In genomic region chr5:134549640-134550168, GRCm38 (mm10) we compare ENCODE assay signal across 14 mouse cellular contexts. TPM values are rescaled to one million over a fixed set of nuclear protein-coding genes. Genes with fewer than 3 reads are reported as not detected.
DNase-seq lines count a peak whose midpoint lies in the region; ATAC-seq and TF ChIP-seq lines count a peak whose summit lies in the region.
"Had no signal": no experiment of that assay in that cellular context is flagged by ENCODE, and none has a peak within 500 bp of the region (broad histone marks: within the 10 kb centered on the region; RNA-seq: fewer than 3 reads in every experiment).

No protein-coding gene starts in this region.

- TF ChIP-seq EP300 in stomach, postnatal 0 days (optimal IDR thresholded peaks at IDR 0.05), result no peak
- no peak for TF ChIP-seq EP300 in liver, postnatal 0 days (IDR thresholded peaks at IDR 0.05; ENCODE audit: low read depth)

- peaks cover 32% of the 10 kb centered on the region for H3K4me1 ChIP-seq in heart, embryonic 13.5 days
- peaks cover 38% of the 10 kb centered on the region for H3K4me1 ChIP-seq in neural tube, embryonic 12.5 days
- H3K4me1 ChIP-seq in midbrain, embryonic 11.5 days (ENCODE audit: control insufficient read depth, insufficient read depth, low read length), result peaks cover 15% of the 10 kb centered on the region
- H3K4me1 ChIP-seq in stomach, postnatal 0 days (replicated peaks; ENCODE audit: control insufficient read depth, insufficient read depth), result peaks cover 10% of the 10 kb centered on the region
- H3K4me1 ChIP-seq in liver, postnatal 0 days (ENCODE audit: insufficient read depth), result peaks cover 21% of the 10 kb centered on the region

- no peak overlapping the region for H3K9ac ChIP-seq in heart, embryonic 13.5 days
- no peak overlapping the region for H3K9ac ChIP-seq in neural tube, embryonic 12.5 days
- H3K9ac ChIP-seq in midbrain, embryonic 11.5 days (ENCODE audit: low read length), result no peak overlapping the region
- no peak overlapping the region for H3K9ac ChIP-seq in stomach, postnatal 0 days (ENCODE audit: low read length)
- no peak overlapping the region for H3K9ac ChIP-seq in liver, postnatal 0 days (replicated peaks)

- no peak overlapping the region; the same call in 1 of the 2 replicates for H3K4me3 ChIP-seq in heart, embryonic 13.5 days
- H3K4me3 ChIP-seq in neural tube, embryonic 12.5 days, result no peak overlapping the region
- H3K4me3 ChIP-seq in midbrain, embryonic 11.5 days (ENCODE audit: low read depth, low read length), result no peak overlapping the region
- H3K4me3 ChIP-seq in stomach, postnatal 0 days (ENCODE audit: low read depth, low read length), result no peak overlapping the region
- H3K4me3 ChIP-seq in liver, postnatal 0 days (ENCODE audit: low read depth, low read length), result no peak overlapping the region

- 78% methylated on average over 3 of the region's 3 CpGs for WGBS in heart, embryonic 13.5 days
- WGBS in neural tube, embryonic 12.5 days, result 98% methylated on average over 3 of the region's 3 CpGs
- 90% methylated on average over 3 of the region's 3 CpGs for WGBS in midbrain, embryonic 11.5 days
- 78% methylated on average over 3 of the region's 3 CpGs for WGBS in stomach, postnatal 0 days
- 78% methylated on average over 2 of the region's 3 CpGs for WGBS in liver, postnatal 0 days (ENCODE audit: insufficient replicate concordance)

- ATAC-seq in heart, embryonic 13.5 days (ENCODE audit: extremely low read depth, insufficient number of reproducible peaks, low FRiP score, low TSS enrichment), result no peak
- ATAC-seq in neural tube, embryonic 12.5 days (ENCODE audit: low FRiP score, low read depth), result no peak
- ATAC-seq in midbrain, embryonic 11.5 days (ENCODE audit: low FRiP score), result no peak
- no peak; the same call in 1 of the 2 replicates for ATAC-seq in stomach, postnatal 0 days (ENCODE audit: low FRiP score, low TSS enrichment)
- no peak for ATAC-seq in liver, postnatal 0 days

- no peak for TF ChIP-seq CTCF in stomach, postnatal 0 days (IDR thresholded peaks at IDR 0.05; ENCODE audit: low read depth)
- TF ChIP-seq CTCF in liver, postnatal 0 days (IDR thresholded peaks at IDR 0.05; ENCODE audit: low read depth), result no peak

- H3K9me3 ChIP-seq in heart, embryonic 13.5 days, result no peaks in the 10 kb centered on the region
- no peaks in the 10 kb centered on the region for H3K9me3 ChIP-seq in neural tube, embryonic 12.5 days
- no peaks in the 10 kb centered on the region for H3K9me3 ChIP-seq in midbrain, embryonic 11.5 days (ENCODE audit: control insufficient read depth, low read length)
- H3K9me3 ChIP-seq in stomach, postnatal 0 days (ENCODE audit: control insufficient read depth, low read length), result no peaks in the 10 kb centered on the region
- H3K9me3 ChIP-seq in liver, postnatal 0 days (ENCODE audit: low read length), result no peaks in the 10 kb centered on the region
- H3K9me3 ChIP-seq: embryonic facial prominence, embryonic 12.5 days had no signal

- no peaks in the 10 kb centered on the region for H3K36me3 ChIP-seq in heart, embryonic 13.5 days
- H3K36me3 ChIP-seq in neural tube, embryonic 12.5 days, result no peaks in the 10 kb centered on the region
- H3K36me3 ChIP-seq in midbrain, embryonic 11.5 days (ENCODE audit: control insufficient read depth, insufficient read depth, low read length), result no peaks in the 10 kb centered on the region
- H3K36me3 ChIP-seq in stomach, postnatal 0 days (ENCODE audit: control insufficient read depth, insufficient read depth, low read length), result no peaks in the 10 kb centered on the region
- H3K36me3 ChIP-seq in liver, postnatal 0 days (replicated peaks; ENCODE audit: insufficient read depth, low read length), result no peaks in the 10 kb centered on the region

- no peaks in the 10 kb centered on the region; the same call in 1 of the 2 replicates for H3K27me3 ChIP-seq in heart, embryonic 13.5 days (replicated peaks)
- no peaks in the 10 kb centered on the region for H3K27me3 ChIP-seq in neural tube, embryonic 12.5 days (replicated peaks)
- H3K27me3 ChIP-seq in midbrain, embryonic 11.5 days (ENCODE audit: control insufficient read depth, insufficient read depth, low read length), result no peaks in the 10 kb centered on the region
- H3K27me3 ChIP-seq in stomach, postnatal 0 days (ENCODE audit: control insufficient read depth, insufficient read depth, low read length), result no peaks in the 10 kb centered on the region
- no peaks in the 10 kb centered on the region for H3K27me3 ChIP-seq in liver, postnatal 0 days (ENCODE audit: insufficient read depth, low read length)
- H3K27me3 ChIP-seq: embryonic facial prominence, embryonic 12.5 days had no signal

- H3K4me2 ChIP-seq in heart, embryonic 13.5 days, result peak overlapping the region; percentile 20; the same call in 1 of the 2 replicates
- peak overlapping the region; percentile 87 for H3K4me2 ChIP-seq in neural tube, embryonic 12.5 days (replicated peaks)
- no peak overlapping the region for H3K4me2 ChIP-seq in midbrain, embryonic 11.5 days
- no peak overlapping the region for H3K4me2 ChIP-seq in stomach, postnatal 0 days (replicated peaks; ENCODE audit: low read depth)
- no peak overlapping the region for H3K4me2 ChIP-seq in liver, postnatal 0 days (ENCODE audit: low read depth, low read length)

- no peak for DNase-seq in heart, postnatal 10 days
- DNase-seq in neural tube, embryonic 10.5 days (ENCODE audit: extremely low spot score, low spot score), result no peak
- DNase-seq in midbrain, embryonic 11.5 days (ENCODE audit: low spot score, missing footprints), result peak; percentile 79
- DNase-seq in stomach, postnatal 0 days (ENCODE audit: low spot score), result peak; percentile 56
- no peak for DNase-seq in adrenal gland, postnatal 36 days
- no peak for DNase-seq in liver, postnatal 0 days
- DNase-seq: cerebellum, adult 9-10 months; lung, adult 18-20 months; retina, postnatal 1 day had no signal

- H3K27ac ChIP-seq in heart, embryonic 13.5 days (replicated peaks), result no peak overlapping the region
- no peak overlapping the region for H3K27ac ChIP-seq in neural tube, embryonic 12.5 days
- no peak overlapping the region for H3K27ac ChIP-seq in midbrain, embryonic 11.5 days (ENCODE audit: low read depth, low read length)
- H3K27ac ChIP-seq in stomach, postnatal 0 days (replicated peaks), result peak overlapping the region; percentile 45; the same call in 1 of the 2 replicates
- no peak overlapping the region for H3K27ac ChIP-seq in liver, postnatal 0 days (ENCODE audit: low read depth)
- H3K27ac ChIP-seq: embryonic facial prominence, embryonic 12.5 days; kidney, postnatal 0 days had no signal

- intact Hi-C loops in heart, postnatal 10 days (cut with DNase I), result loop anchor here (2.0 kb wide), 1 partner anchor 43 kb away; no protein-coding TSS in a partner anchor

RNA-seq across cellular contexts. Expression of gene Clip2, which starts 2.5 kb away (rescaled TPM):
- 1.5 and 2.0 TPM in 2 replicates for polyA plus RNA-seq in heart, embryonic 13.5 days (2015; fragmentation: Nextera tagmentation; extraction: Ambion mirVana)
- 10 to 100 TPM; 14.6 to 16.0 TPM for total RNA-seq in heart, postnatal 10 days (2021)
- polyA plus RNA-seq in neural tube, embryonic 12.5 days (2016; fragmentation: Nextera tagmentation; extraction: Ambion mirVana), result 11.2 and 12.0 TPM in 2 replicates
- 5.6 and 5.8 TPM in 2 replicates for polyA plus RNA-seq in midbrain, embryonic 11.5 days (2014; fragmentation: Nextera tagmentation; extraction: Ambion mirVana)
- 1.0 and 1.1 TPM in 2 replicates for polyA plus RNA-seq in stomach, postnatal 0 days (2015; fragmentation: Nextera tagmentation; extraction: Ambion mirVana)
- total RNA-seq in adrenal gland, postnatal 36 days (2021), result 10 to 100 TPM; 15.1 to 21.0 TPM
- 0.21 and 0.29 TPM in 2 replicates for polyA plus RNA-seq in liver, postnatal 0 days (2015; fragmentation: Nextera tagmentation; extraction: Ambion mirVana)

RNA-seq across cellular contexts. Expression of gene Syna, which starts 10.3 kb away (rescaled TPM):
- polyA plus RNA-seq in heart, embryonic 13.5 days (2015; fragmentation: Nextera tagmentation; extraction: Ambion mirVana), result not detected in 2 replicates
- not detected for total RNA-seq in heart, postnatal 10 days (2021)
- polyA plus RNA-seq in neural tube, embryonic 12.5 days (2016; fragmentation: Nextera tagmentation; extraction: Ambion mirVana), result 0.15 and 0.22 TPM in 2 replicates
- 0.30 TPM in 1 of 2 replicates, not detected in the other for polyA plus RNA-seq in midbrain, embryonic 11.5 days (2014; fragmentation: Nextera tagmentation; extraction: Ambion mirVana)
- 0.07 TPM in 2 replicates for polyA plus RNA-seq in stomach, postnatal 0 days (2015; fragmentation: Nextera tagmentation; extraction: Ambion mirVana)
- total RNA-seq in adrenal gland, postnatal 36 days (2021), result not detected
- not detected in 2 replicates for polyA plus RNA-seq in liver, postnatal 0 days (2015; fragmentation: Nextera tagmentation; extraction: Ambion mirVana)
- polyA plus RNA-seq: heart, embryonic 11.5 days had no signal

RNA-seq across cellular contexts. Expression of gene Rfc2, which starts 31.5 kb away (rescaled TPM):
- polyA plus RNA-seq in heart, embryonic 13.5 days (2015; fragmentation: Nextera tagmentation; extraction: Ambion mirVana), result 196 and 200 TPM in 2 replicates
- 10 to 100 TPM; 37.6 to 39.8 TPM for total RNA-seq in heart, postnatal 10 days (2021)
- polyA plus RNA-seq in neural tube, embryonic 12.5 days (2016; fragmentation: Nextera tagmentation; extraction: Ambion mirVana), result 228 and 231 TPM in 2 replicates
- polyA plus RNA-seq in midbrain, embryonic 11.5 days (2014; fragmentation: Nextera tagmentation; extraction: Ambion mirVana), result 321 and 338 TPM in 2 replicates
- polyA plus RNA-seq in stomach, postnatal 0 days (2015; fragmentation: Nextera tagmentation; extraction: Ambion mirVana), result 81.5 and 83.7 TPM in 2 replicates
- total RNA-seq in adrenal gland, postnatal 36 days (2021), result 10 to 100 TPM; 48.2 to 49.4 TPM
- 75.4 and 81.4 TPM in 2 replicates for polyA plus RNA-seq in liver, postnatal 0 days (2015; fragmentation: Nextera tagmentation; extraction: Ambion mirVana)

Comparison
In these comparisons a context has a peak if more than half of its experiments do, and no peak if none do; other contexts are left out.
1. H3K4me2 ChIP-seq: peak in heart, embryonic 13.5 days (single experiment) and neural tube, embryonic 12.5 days (single experiment); none in midbrain, embryonic 11.5 days (single experiment), stomach, postnatal 0 days (single experiment) and liver, postnatal 0 days (single experiment).
2. DNase-seq: peak in midbrain, embryonic 11.5 days (single experiment) and stomach, postnatal 0 days (single experiment); none in heart, postnatal 10 days (0 of 2), neural tube, embryonic 10.5 days (single experiment), adrenal gland, postnatal 36 days (0 of 2) and liver, postnatal 0 days (single experiment).